Mouse (Mus musculus): ENCODE results near the gene Iqcg. TPM values are rescaled to one million over a fixed set of nuclear protein-coding genes. Genes with fewer than 3 reads are reported as not detected.
"Not testable (repeated sequence)": the region's sequence is repeated elsewhere in the genome, so short reads cannot be mapped to it uniquely, and the experiment has no call there.

The Iqcg gene
- total and polyA plus RNA-seq, 3 experiments: 13.6 to 40.4 TPM; not detected in 1

DNA sequence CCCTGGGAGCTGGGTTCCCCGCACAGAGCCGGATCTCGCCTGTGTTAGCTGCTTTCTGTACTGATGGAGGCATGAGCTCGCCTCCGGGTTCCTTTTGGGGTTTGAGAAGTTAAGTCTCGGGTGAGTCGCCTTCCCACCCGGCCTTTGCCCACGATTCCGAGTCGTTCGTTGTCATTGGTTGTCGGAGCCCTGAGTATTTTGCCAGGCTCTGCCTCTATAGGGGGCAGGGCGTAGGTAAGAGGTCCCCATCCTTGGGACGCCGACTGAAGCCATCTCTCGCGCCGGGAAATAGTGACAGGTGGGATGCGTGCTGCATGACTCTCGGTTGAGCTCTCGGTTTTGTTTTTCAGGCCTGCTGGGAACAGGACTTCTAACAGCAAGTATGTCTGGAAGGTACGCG, 768 bp upstream of the Iqcg start:
- Histone ChIP-seq H3K79me2 (ENCODE audit: control insufficient read depth, insufficient read depth, low read length, poor library complexity) (peaks cover 30% of the 10 kb centered on the region), H3K4me3 (ENCODE audit: control insufficient read depth in 1 of 2, insufficient read depth in 1 of 2, low read depth in 2 of 2, low read length in 2 of 2) (peak overlapping the region; percentile 50 to 92), H3K9ac (ENCODE audit: control insufficient read depth, low read depth, low read length, poor library complexity, severe bottlenecking) (peak overlapping the region; percentile 98), H3K36me3 (ENCODE audit: control insufficient read depth in 1 of 2, insufficient read depth in 2 of 2, low read length in 2 of 2) (peaks cover 11 to 24% of the 10 kb centered on the region in 2 experiments), H3K27me3 (ENCODE audit: control insufficient read depth in 1 of 2, insufficient read depth in 2 of 2, low read length in 2 of 2) (no peaks in the 10 kb centered on the region), H3K9me3 (replicated peaks; ENCODE audit: insufficient read depth, low read length) (no peaks in the 10 kb centered on the region), H3K4me1 (ENCODE audit: control insufficient read depth in 1 of 2, insufficient read depth in 2 of 2, low read length in 2 of 2) (peaks cover 0 to 14% of the 10 kb centered on the region in 2 experiments; a peak in 2 of 4 replicates), H3K27ac (ENCODE audit: control insufficient read depth, low read depth, low read length) (peak overlapping the region; percentile 99)
- TF ChIP-seq GATA1 (IDR thresholded peaks at IDR 0.05; ENCODE audit: low read depth, low read length): no peak
- no peak for TF ChIP-seq USF2 (IDR thresholded peaks at IDR 0.05; ENCODE audit: borderline replicate concordance in 1 of 2, insufficient read depth in 1 of 2, low read depth in 1 of 2, low read length in 2 of 2)
- peak; percentile 95; the same call in 1 of the 2 replicates for TF ChIP-seq CHD1 (IDR thresholded peaks at IDR 0.05; ENCODE audit: low read depth, low read length)
- peak; percentile 41; the same call in 1 of the 2 replicates for TF ChIP-seq POLR2AphosphoS5 (IDR thresholded peaks at IDR 0.05; ENCODE audit: borderline replicate concordance, low read depth, low read length)
- TF ChIP-seq POLR2A (IDR thresholded peaks at IDR 0.05; ENCODE audit: control insufficient read depth in 1 of 2, insufficient read depth in 1 of 2, low read depth in 1 of 2, low read length in 2 of 2, poor library complexity in 1 of 2): peak in 1 of 2 experiments; percentile 42; a peak in 2 of 4 replicates
- TF ChIP-seq JUND (IDR thresholded peaks at IDR 0.05; ENCODE audit: low read depth, low read length): no peak
- no peak for TF ChIP-seq ETS1 (IDR thresholded peaks at IDR 0.05; ENCODE audit: low read depth, low read length)
- DNase-seq (ENCODE audit: low read depth, low spot score): peak; percentile 58

GRCm38 (mm10) chr16:33055655-33056054, 363 bp downstream of the Iqcg start:
- 0 out of 2 replicates have a peak overlapping the region, but pooled peaks have one; percentile 20 for H3K27ac ChIP-seq (ENCODE audit: control insufficient read depth, low read depth, low read length)
- no peaks in the 10 kb centered on the region for H3K9me3 ChIP-seq (replicated peaks; ENCODE audit: insufficient read depth, low read length)
- no peak for DNase-seq (ENCODE audit: low read depth, low spot score)
- H3K4me1 ChIP-seq (ENCODE audit: control insufficient read depth in 1 of 2, insufficient read depth in 2 of 2, low read length in 2 of 2): peaks cover 0 to 14% of the 10 kb centered on the region in 2 experiments; a peak in 2 of 4 replicates
- H3K79me2 ChIP-seq (ENCODE audit: control insufficient read depth, insufficient read depth, low read length, poor library complexity): peaks cover 30% of the 10 kb centered on the region
- peaks cover 11 to 23% of the 10 kb centered on the region in 2 experiments for H3K36me3 ChIP-seq (ENCODE audit: control insufficient read depth in 1 of 2, insufficient read depth in 2 of 2, low read length in 2 of 2)
- TF ChIP-seq TBP (IDR thresholded peaks at IDR 0.05; ENCODE audit: low read depth, low read length) (0 out of 2 replicates have a peak, but pooled peaks have one; percentile 38), EP300 (IDR thresholded peaks at IDR 0.05; ENCODE audit: low read depth in 1 of 2, low read length in 2 of 2) (no peak), MAX (IDR thresholded peaks at IDR 0.05; ENCODE audit: low read length) (no peak)
- peak overlapping the region; percentile 42 to 92 for H3K4me3 ChIP-seq (ENCODE audit: control insufficient read depth in 1 of 2, insufficient read depth in 1 of 2, low read depth in 2 of 2, low read length in 2 of 2)
- H3K27me3 ChIP-seq (ENCODE audit: control insufficient read depth in 1 of 2, insufficient read depth in 2 of 2, low read length in 2 of 2): no peaks in the 10 kb centered on the region
- H3K9ac ChIP-seq (ENCODE audit: control insufficient read depth, low read depth, low read length, poor library complexity, severe bottlenecking): peak overlapping the region; percentile 98

DNA sequence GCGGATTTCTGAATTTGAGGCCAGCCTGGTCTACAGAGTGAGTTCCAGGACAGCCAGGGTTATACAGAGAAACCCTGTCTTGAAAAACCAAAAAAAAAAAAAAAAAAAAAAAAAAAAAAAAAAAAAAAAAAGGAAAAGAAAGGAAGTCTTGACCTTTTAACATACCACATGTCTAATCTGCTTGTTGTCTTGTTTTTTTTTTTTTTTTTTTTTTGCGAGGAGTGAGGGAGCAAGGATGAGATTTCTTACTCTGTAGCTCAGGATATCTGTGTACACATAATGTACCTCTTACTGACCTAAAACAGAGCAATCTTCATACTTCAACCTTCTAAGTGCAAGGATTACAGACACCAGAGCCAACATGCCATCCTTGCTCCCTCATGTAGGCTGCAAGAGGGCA, 1.1 kb downstream of the Iqcg start:
- TF ChIP-seq ZNF384 (IDR thresholded peaks at IDR 0.05; ENCODE audit: low read depth, low read length): peak; percentile 75
- not testable (repeated sequence) for H3K9me3 ChIP-seq (replicated peaks; ENCODE audit: insufficient read depth, low read length); H3K4me3 ChIP-seq (ENCODE audit: control insufficient read depth in 1 of 2, insufficient read depth in 1 of 2, low read depth in 2 of 2, low read length in 2 of 2); H3K27me3 ChIP-seq (ENCODE audit: control insufficient read depth in 1 of 2, insufficient read depth in 2 of 2, low read length in 2 of 2); H3K9ac ChIP-seq (ENCODE audit: control insufficient read depth, low read depth, low read length, poor library complexity, severe bottlenecking); H3K27ac ChIP-seq (ENCODE audit: control insufficient read depth, low read depth, low read length)
- H3K4me1 ChIP-seq (ENCODE audit: control insufficient read depth in 1 of 2, insufficient read depth in 2 of 2, low read length in 2 of 2): peaks cover 0 to 14% of the 10 kb centered on the region in 2 experiments; a peak in 2 of 4 replicates
- peaks cover 30% of the 10 kb centered on the region for H3K79me2 ChIP-seq (ENCODE audit: control insufficient read depth, insufficient read depth, low read length, poor library complexity)
- H3K36me3 ChIP-seq (ENCODE audit: control insufficient read depth in 1 of 2, insufficient read depth in 2 of 2, low read length in 2 of 2): peaks cover 10 to 22% of the 10 kb centered on the region in 2 experiments
- DNase-seq (ENCODE audit: low read depth, low spot score): peak; percentile 33

Measured in MEL (cell line).